Mouse (Mus musculus): Measurements from ENCODE around the gene Zfp112. TPM values are rescaled to one million over a fixed set of nuclear protein-coding genes. Genes with fewer than 3 reads are reported as not detected.

Gene Zfp112
- total and polyA plus RNA-seq, 3 experiments = 0.40 to 0.55 (median 0.42) TPM

GRCm38 (mm10) chr7:24174618-24175336, 62.7 kb downstream of the Zfp112 start, which contains the start of gene Zfp114:
Zfp114 (plus strand) TSS chr7:24175060.
- Histone ChIP-seq H3K27ac (ENCODE audit: insufficient read depth, low read depth) (no peak within 1 kb of the TSS), H3K9me3 (replicated peaks; ENCODE audit: low read length) (no peaks in the 10 kb centered on the region), H3K4me1 (ENCODE audit: control insufficient read depth in 1 of 2, insufficient read depth in 2 of 2) (peaks cover 5 to 17% of the 10 kb centered on the region in 2 experiments; a peak in 3 of 4 replicates), H3K4me2 (ENCODE audit: insufficient read depth, low read depth, poor library complexity, severe bottlenecking) (no peak within 1 kb of the TSS), H3K9ac (ENCODE audit: insufficient read depth, low read depth) (no peak within 1 kb of the TSS), H3K4me3 (replicated peaks in 1 of 3; ENCODE audit: low read depth in 2 of 3, low read length in 2 of 3, poor library complexity in 1 of 3) (no peak within 1 kb of the TSS), H3K79me2 (replicated peaks; ENCODE audit: control insufficient read depth, extremely low read depth, insufficient read depth, poor library complexity, severe bottlenecking) (no peaks in the 10 kb centered on the region), H3K27me3 (replicated peaks) (no peaks in the 10 kb centered on the region), H3K36me3 (replicated peaks in 1 of 2; ENCODE audit: control insufficient read depth in 1 of 2, insufficient read depth in 1 of 2, low read length in 1 of 2) (no peaks in the 10 kb centered on the region)
- in situ Hi-C loops (cut with MboI; ENCODE audit: low pct_ligation_motif_present, low pct_unique_long_range_greater_than_20kb, low sequenced_read_pairs) (no loop called here), dilution Hi-C loops (cut with MboI; ENCODE audit: extremely low pct_ligation_motif_present, extremely low pct_unique_long_range_greater_than_20kb, low sequenced_read_pairs) (no loop called here)
- DNase-seq (ENCODE audit: extremely low read depth) = no peak
- TF ChIP-seq ZC3H11A (IDR thresholded peaks at IDR 0.05; ENCODE audit: low read depth, low read length) (no peak), MAZ (IDR thresholded peaks at IDR 0.05; ENCODE audit: low read depth, low read length) (no peak), ETS1 (conservative IDR thresholded peaks at IDR 0.05; ENCODE audit: low read depth, low read length) (no peak), TCF12 (IDR thresholded peaks at IDR 0.05; ENCODE audit: low read depth, low read length) (no peak), BHLHE40 (IDR thresholded peaks at IDR 0.05; ENCODE audit: low read depth, low read length) (no peak), KAT2A (IDR thresholded peaks at IDR 0.05; ENCODE audit: insufficient replicate concordance, low read length) (no peak), MXI1 (IDR thresholded peaks at IDR 0.05; ENCODE audit: low read depth, low read length) (no peak), ZKSCAN1 (IDR thresholded peaks at IDR 0.05; ENCODE audit: borderline replicate concordance, low read depth, low read length) (no peak)

GRCm38 (mm10) chr7:24175337-24175711, 63.2 kb downstream of the Zfp112 start:
- Histone ChIP-seq H3K36me3 (replicated peaks in 1 of 2; ENCODE audit: control insufficient read depth in 1 of 2, insufficient read depth in 1 of 2, low read length in 1 of 2) (no peaks in the 10 kb centered on the region), H3K9me3 (replicated peaks; ENCODE audit: low read length) (no peaks in the 10 kb centered on the region), H3K79me2 (replicated peaks; ENCODE audit: control insufficient read depth, extremely low read depth, insufficient read depth, poor library complexity, severe bottlenecking) (no peaks in the 10 kb centered on the region), H3K9ac (ENCODE audit: insufficient read depth, low read depth) (no peak overlapping the region), H3K4me3 (replicated peaks in 1 of 3; ENCODE audit: low read depth in 2 of 3, low read length in 2 of 3, poor library complexity in 1 of 3) (no peak overlapping the region), H3K27me3 (replicated peaks) (no peaks in the 10 kb centered on the region), H3K4me2 (ENCODE audit: insufficient read depth, low read depth, poor library complexity, severe bottlenecking) (no peak overlapping the region), H3K27ac (ENCODE audit: insufficient read depth, low read depth) (no peak overlapping the region), H3K4me1 (ENCODE audit: control insufficient read depth in 1 of 2, insufficient read depth in 2 of 2) (peaks cover 8 to 21% of the 10 kb centered on the region in 2 experiments; a peak in 3 of 4 replicates)
- no peak for DNase-seq (ENCODE audit: extremely low read depth)
- dilution Hi-C loops (cut with MboI; ENCODE audit: extremely low pct_ligation_motif_present, extremely low pct_unique_long_range_greater_than_20kb, low sequenced_read_pairs) (no loop called here), in situ Hi-C loops (cut with MboI; ENCODE audit: low pct_ligation_motif_present, low pct_unique_long_range_greater_than_20kb, low sequenced_read_pairs) (no loop called here)
- TF ChIP-seq MAFK (IDR thresholded peaks at IDR 0.05; ENCODE audit: insufficient replicate concordance, low read length) = no peak
- TF ChIP-seq CHD1 (IDR thresholded peaks at IDR 0.05; ENCODE audit: low read depth, low read length) = no peak
- no peak for TF ChIP-seq MYC (IDR thresholded peaks at IDR 0.05; ENCODE audit: low read depth, low read length)
- TF ChIP-seq MAX (IDR thresholded peaks at IDR 0.05; ENCODE audit: low read length) = no peak
- no peak for TF ChIP-seq RAD21 (IDR thresholded peaks at IDR 0.05; ENCODE audit: low read depth, low read length)
- TF ChIP-seq POLR2AphosphoS2 (IDR thresholded peaks at IDR 0.05; ENCODE audit: low read depth, low read length) = no peak
- no peak for TF ChIP-seq GABPA (IDR thresholded peaks at IDR 0.05; ENCODE audit: insufficient replicate concordance, low read depth, low read length)
- TF ChIP-seq MAZ (IDR thresholded peaks at IDR 0.05; ENCODE audit: low read depth, low read length) = no peak
- TF ChIP-seq ZNF384 (IDR thresholded peaks at IDR 0.05; ENCODE audit: low read depth, low read length) = no peak
- TF ChIP-seq CHD2 (IDR thresholded peaks at IDR 0.05; ENCODE audit: low read length) = no peak
- TF ChIP-seq JUND (conservative IDR thresholded peaks at IDR 0.05; ENCODE audit: low read depth, low read length) = no peak
- TF ChIP-seq ZKSCAN1 (IDR thresholded peaks at IDR 0.05; ENCODE audit: borderline replicate concordance, low read depth, low read length) = no peak
- TF ChIP-seq HCFC1 (IDR thresholded peaks at IDR 0.05; ENCODE audit: low read depth, low read length) = no peak

Other genes with a start within 250 kb of the Zfp112 start
- gene Vmn1r177, start 245.9 kb upstream of the Zfp112 start, total RNA-seq (2012; rRNA removed) = not detected in 2 replicates
- not detected in 2 replicates for gene Vmn1r177, start 245.9 kb upstream of the Zfp112 start, total RNA-seq (2014; rRNA removed)
- not detected in 2 replicates for gene Vmn1r177, start 245.9 kb upstream of the Zfp112 start, polyA plus RNA-seq (2012; ENCODE audit: insufficient read length, low read depth)
- gene Vmn1r178, start 220.3 kb upstream of the Zfp112 start, total RNA-seq (2012; rRNA removed) = not detected in 2 replicates
- not detected in 2 replicates for gene Vmn1r178, start 220.3 kb upstream of the Zfp112 start, total RNA-seq (2014; rRNA removed)
- not detected in 2 replicates for gene Vmn1r178, start 220.3 kb upstream of the Zfp112 start, polyA plus RNA-seq (2012; ENCODE audit: insufficient read length, low read depth)
- not detected in 2 replicates for gene Vmn1r179, start 185.3 kb upstream of the Zfp112 start, total RNA-seq (2012; rRNA removed)
- not detected in 2 replicates for gene Vmn1r179, start 185.3 kb upstream of the Zfp112 start, total RNA-seq (2014; rRNA removed)
- not detected in 2 replicates for gene Vmn1r179, start 185.3 kb upstream of the Zfp112 start, polyA plus RNA-seq (2012; ENCODE audit: insufficient read length, low read depth)
- gene Vmn1r180, start 161.7 kb upstream of the Zfp112 start, total RNA-seq (2012; rRNA removed) = not detected in 2 replicates
- gene Vmn1r180, start 161.7 kb upstream of the Zfp112 start, total RNA-seq (2014; rRNA removed) = not detected in 2 replicates
- not detected in 2 replicates for gene Vmn1r180, start 161.7 kb upstream of the Zfp112 start, polyA plus RNA-seq (2012; ENCODE audit: insufficient read length, low read depth)
- gene Vmn1r181, start 137.7 kb upstream of the Zfp112 start, total RNA-seq (2012; rRNA removed) = not detected in 2 replicates
- gene Vmn1r181, start 137.7 kb upstream of the Zfp112 start, total RNA-seq (2014; rRNA removed) = not detected in 2 replicates
- not detected in 2 replicates for gene Vmn1r181, start 137.7 kb upstream of the Zfp112 start, polyA plus RNA-seq (2012; ENCODE audit: insufficient read length, low read depth)
- not detected in 2 replicates for gene V1rd19, start 110.6 kb upstream of the Zfp112 start, total RNA-seq (2012; rRNA removed)
- gene V1rd19, start 110.6 kb upstream of the Zfp112 start, total RNA-seq (2014; rRNA removed) = not detected in 2 replicates
- not detected in 2 replicates for gene V1rd19, start 110.6 kb upstream of the Zfp112 start, polyA plus RNA-seq (2012; ENCODE audit: insufficient read length, low read depth)
- gene Vmn1r183, start 59.1 kb upstream of the Zfp112 start, total RNA-seq (2012; rRNA removed) = not detected in 2 replicates
- not detected in 2 replicates for gene Vmn1r183, start 59.1 kb upstream of the Zfp112 start, total RNA-seq (2014; rRNA removed)
- not detected in 2 replicates for gene Vmn1r183, start 59.1 kb upstream of the Zfp112 start, polyA plus RNA-seq (2012; ENCODE audit: insufficient read length, low read depth)
- gene Zfp180, start 30.4 kb upstream of the Zfp112 start, total RNA-seq (2012; rRNA removed) = 14.0 and 16.4 TPM in 2 replicates
- gene Zfp180, start 30.4 kb upstream of the Zfp112 start, total RNA-seq (2014; rRNA removed) = 12.6 and 14.5 TPM in 2 replicates
- gene Zfp180, start 30.4 kb upstream of the Zfp112 start, polyA plus RNA-seq (2012; ENCODE audit: insufficient read length, low read depth) = 11.4 TPM in 2 replicates
- gene Zfp235, start 21.9 kb downstream of the Zfp112 start, total RNA-seq (2012; rRNA removed) = 6.7 and 7.3 TPM in 2 replicates
- 5.6 and 5.9 TPM in 2 replicates for gene Zfp235, start 21.9 kb downstream of the Zfp112 start, total RNA-seq (2014; rRNA removed)
- gene Zfp235, start 21.9 kb downstream of the Zfp112 start, polyA plus RNA-seq (2012; ENCODE audit: insufficient read length, low read depth) = 2.8 and 3.4 TPM in 2 replicates
- gene Zfp114, start 62.7 kb downstream of the Zfp112 start, total RNA-seq (2012; rRNA removed) = not detected in 2 replicates
- gene Zfp114, start 62.7 kb downstream of the Zfp112 start, total RNA-seq (2014; rRNA removed) = not detected in 2 replicates
- not detected in 2 replicates for gene Zfp114, start 62.7 kb downstream of the Zfp112 start, polyA plus RNA-seq (2012; ENCODE audit: insufficient read length, low read depth)
- not detected in 2 replicates for gene Zfp111, start 99.1 kb downstream of the Zfp112 start, total RNA-seq (2012; rRNA removed)
- not detected in 2 replicates for gene Zfp111, start 99.1 kb downstream of the Zfp112 start, total RNA-seq (2014; rRNA removed)
- not detected in 2 replicates for gene Zfp111, start 99.1 kb downstream of the Zfp112 start, polyA plus RNA-seq (2012; ENCODE audit: insufficient read length, low read depth)
- gene Zfp109, start 125.2 kb downstream of the Zfp112 start, total RNA-seq (2012; rRNA removed) = not detected in 2 replicates
- not detected in 2 replicates for gene Zfp109, start 125.2 kb downstream of the Zfp112 start, total RNA-seq (2014; rRNA removed)
- gene Zfp109, start 125.2 kb downstream of the Zfp112 start, polyA plus RNA-seq (2012; ENCODE audit: insufficient read length, low read depth) = not detected in 2 replicates
- not detected in 2 replicates for gene Zfp108, start 142.5 kb downstream of the Zfp112 start, total RNA-seq (2012; rRNA removed)
- not detected in 2 replicates for gene Zfp108, start 142.5 kb downstream of the Zfp112 start, total RNA-seq (2014; rRNA removed)
- gene Zfp108, start 142.5 kb downstream of the Zfp112 start, polyA plus RNA-seq (2012; ENCODE audit: insufficient read length, low read depth) = not detected in 2 replicates
- 0.17 and 0.21 TPM in 2 replicates for gene Zfp93, start 158.1 kb downstream of the Zfp112 start, total RNA-seq (2012; rRNA removed)
- 0.28 and 0.30 TPM in 2 replicates for gene Zfp93, start 158.1 kb downstream of the Zfp112 start, total RNA-seq (2014; rRNA removed)
- gene Zfp93, start 158.1 kb downstream of the Zfp112 start, polyA plus RNA-seq (2012; ENCODE audit: insufficient read length, low read depth) = 0.11 and 0.15 TPM in 2 replicates
- 1.4 and 3.3 TPM in 2 replicates for gene Zfp61, start 188.9 kb downstream of the Zfp112 start, total RNA-seq (2012; rRNA removed)
- 3.2 and 3.8 TPM in 2 replicates for gene Zfp61, start 188.9 kb downstream of the Zfp112 start, total RNA-seq (2014; rRNA removed)
- 2.0 and 2.3 TPM in 2 replicates for gene Zfp61, start 188.9 kb downstream of the Zfp112 start, polyA plus RNA-seq (2012; ENCODE audit: insufficient read length, low read depth)
- gene Zfp94, start 204.4 kb downstream of the Zfp112 start, total RNA-seq (2012; rRNA removed) = 6.0 and 6.7 TPM in 2 replicates
- gene Zfp94, start 204.4 kb downstream of the Zfp112 start, total RNA-seq (2014; rRNA removed) = 4.5 and 5.8 TPM in 2 replicates
- gene Zfp94, start 204.4 kb downstream of the Zfp112 start, polyA plus RNA-seq (2012; ENCODE audit: insufficient read length, low read depth) = 3.3 and 4.7 TPM in 2 replicates
- not detected in 2 replicates for gene Tescl, start 221.6 kb downstream of the Zfp112 start, total RNA-seq (2012; rRNA removed)
- gene Tescl, start 221.6 kb downstream of the Zfp112 start, total RNA-seq (2014; rRNA removed) = not detected in 2 replicates
- not detected in 2 replicates for gene Tescl, start 221.6 kb downstream of the Zfp112 start, polyA plus RNA-seq (2012; ENCODE audit: insufficient read length, low read depth)
- gene Lypd5, start 236.9 kb downstream of the Zfp112 start, total RNA-seq (2012; rRNA removed) = not detected in 2 replicates
- not detected in 2 replicates for gene Lypd5, start 236.9 kb downstream of the Zfp112 start, total RNA-seq (2014; rRNA removed)
- gene Lypd5, start 236.9 kb downstream of the Zfp112 start, polyA plus RNA-seq (2012; ENCODE audit: insufficient read length, low read depth) = not detected in 2 replicates